Mouse (Mus musculus) heart, adult 2 months (tissue): ENCODE measurements around the gene Cyp2u1.

Source experiments
- CTCF ChIP-seq: fragments of 200-600 bp; IDR thresholded peaks from 2 replicates; pipeline ENCODE4 v1.8.1; 2022; ENCODE audit warnings: antibody characterized with exemption, mild to moderate bottlenecking, moderate library complexity
- EP300 ChIP-seq: fragments of 200-500 bp; IDR thresholded peaks from 2 replicates; pipeline ENCODE4 v1.6.1; 2011; ENCODE audit warnings: low read depth, low read length, control low read depth; ENCODE audit not compliant: insufficient read depth
- POLR2A ChIP-seq: fragments of 200-500 bp; IDR thresholded peaks from 2 replicates; pipeline ENCODE4 v1.6.1; 2011; ENCODE audit warnings: mild to moderate bottlenecking, low read depth, low read length, control low read depth; ENCODE audit not compliant: insufficient read depth

- TF ChIP-seq CTCF, result no peak
- no peak for TF ChIP-seq POLR2A
- TF ChIP-seq EP300, result no peak
Measured at GRCm38 (mm10) chr3:131307811-131308210, 4.8 kb upstream of the Cyp2u1 start.
